Mouse (Mus musculus): ENCODE measurements around the gene Nup188. TPM values are rescaled to one million over a fixed set of nuclear protein-coding genes. Genes with fewer than 3 reads are reported as not detected.

The Nup188 gene
- polyA plus RNA-seq (2014; fragmentation: Illumina TruSeq; extraction: RNeasy Lipid Tissue Mini Kit (QIAGEN cat#74804); ENCODE audit: low read depth, low replicate concordance): 15.6 TPM

DNA sequence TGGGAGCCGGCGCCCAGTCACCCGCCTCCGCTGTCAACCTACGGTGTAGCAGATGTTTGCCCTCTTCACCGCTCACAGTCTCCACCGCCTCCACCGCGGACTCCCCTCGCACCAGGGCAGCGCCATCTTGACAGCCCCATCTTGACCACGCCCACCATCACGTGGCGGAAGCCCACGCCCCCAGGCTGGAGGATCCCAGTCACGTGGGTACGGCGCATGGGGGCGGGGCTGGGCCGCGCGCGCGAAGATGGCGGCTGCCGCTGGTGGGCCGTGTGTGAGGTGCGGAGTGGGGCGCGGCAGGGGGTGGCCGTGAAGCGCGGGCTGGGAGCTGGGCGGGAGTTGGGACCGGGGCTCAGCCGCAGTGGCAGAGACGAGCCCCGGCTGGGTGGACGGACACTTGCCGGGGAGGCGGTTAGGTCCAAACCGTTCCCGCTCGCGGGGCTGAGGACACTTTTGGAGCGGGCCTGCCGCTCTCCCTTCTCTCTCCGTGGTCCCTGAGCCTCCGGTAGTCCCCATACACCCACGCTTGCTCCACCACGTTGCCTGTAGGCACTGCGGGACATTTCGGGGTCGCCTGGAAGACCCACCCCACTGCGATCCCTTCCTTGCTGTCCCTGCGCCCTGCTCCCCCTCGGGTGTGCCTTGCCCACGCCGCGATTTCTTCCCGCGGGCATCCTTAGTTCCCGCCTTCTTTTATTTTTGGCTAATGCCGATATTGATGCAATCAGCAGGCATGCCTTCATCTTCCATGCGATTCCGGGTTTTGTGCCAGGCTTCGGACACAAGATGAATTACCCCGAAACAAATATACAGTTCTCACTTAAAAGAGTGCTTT, at the start of gene Nup188, which contains the start of gene Dolk:
Gene Nup188, plus strand, starts transcription at position 206 of the 835 bp plus-strand sequence.
Gene Dolk, minus strand, starts transcription at position 143 of the 835 bp plus-strand sequence.

DNA sequence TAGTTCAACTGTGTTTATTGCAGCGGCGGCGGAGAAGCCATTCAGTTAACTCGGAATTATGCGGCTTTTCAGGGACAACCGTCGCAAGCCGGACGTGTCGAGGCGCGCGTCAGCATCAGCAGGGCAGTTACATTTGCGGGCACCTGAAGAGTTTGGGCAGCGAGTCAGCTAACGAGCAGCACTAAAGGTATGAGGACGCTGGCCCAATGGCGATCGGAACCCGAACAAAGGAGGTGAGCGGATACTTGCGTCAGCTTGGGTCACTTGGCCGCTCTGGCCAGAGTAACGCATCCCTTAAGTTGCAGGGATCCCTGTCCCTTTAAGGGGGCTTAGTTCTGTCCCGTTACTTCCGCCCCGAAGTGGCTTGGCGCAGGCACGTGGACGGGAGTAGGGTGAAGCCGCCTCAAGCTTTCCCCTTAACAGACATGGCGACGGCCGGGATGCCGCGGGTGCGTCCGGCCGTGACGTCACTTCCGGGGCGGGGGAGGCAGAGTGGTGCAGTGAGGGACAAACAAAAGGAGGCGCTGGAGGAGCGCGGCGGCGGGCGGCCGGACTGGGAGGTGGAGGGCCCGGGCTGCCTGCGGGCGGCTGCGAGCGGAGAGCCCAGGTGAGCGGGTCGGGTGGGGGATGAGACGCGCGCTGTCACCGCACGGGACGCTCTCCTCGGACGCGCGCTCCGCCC, 48.9 kb upstream of the Nup188 start, which contains the start of gene Lrrc8a:
Gene Lrrc8a, plus strand, starts transcription at position 517 of the 682 bp plus-strand sequence.

DNA sequence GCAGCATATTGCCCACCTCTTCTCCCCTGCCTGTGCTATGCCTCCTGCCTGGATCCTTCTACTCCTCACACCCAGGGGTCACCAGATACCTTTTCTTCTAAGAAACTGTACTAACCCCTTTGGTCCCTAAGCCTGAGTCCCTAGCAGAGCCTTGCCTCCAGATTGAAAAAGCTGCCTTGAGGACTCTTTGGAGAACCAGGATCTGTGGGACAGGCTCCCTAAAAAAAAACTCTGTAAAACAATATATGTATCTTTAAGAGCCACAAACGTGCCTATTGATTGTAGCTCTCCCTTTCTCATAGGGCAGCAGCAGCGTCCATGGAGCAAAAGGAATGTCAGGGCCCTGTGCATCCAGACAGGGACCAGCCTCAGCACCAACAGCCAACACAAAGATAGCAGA, 45.9 kb upstream of the Nup188 start, which contains the start of gene Gm28035:
Gene Gm28035, plus strand, starts transcription at position 301 of the 400 bp plus-strand sequence.

DNA sequence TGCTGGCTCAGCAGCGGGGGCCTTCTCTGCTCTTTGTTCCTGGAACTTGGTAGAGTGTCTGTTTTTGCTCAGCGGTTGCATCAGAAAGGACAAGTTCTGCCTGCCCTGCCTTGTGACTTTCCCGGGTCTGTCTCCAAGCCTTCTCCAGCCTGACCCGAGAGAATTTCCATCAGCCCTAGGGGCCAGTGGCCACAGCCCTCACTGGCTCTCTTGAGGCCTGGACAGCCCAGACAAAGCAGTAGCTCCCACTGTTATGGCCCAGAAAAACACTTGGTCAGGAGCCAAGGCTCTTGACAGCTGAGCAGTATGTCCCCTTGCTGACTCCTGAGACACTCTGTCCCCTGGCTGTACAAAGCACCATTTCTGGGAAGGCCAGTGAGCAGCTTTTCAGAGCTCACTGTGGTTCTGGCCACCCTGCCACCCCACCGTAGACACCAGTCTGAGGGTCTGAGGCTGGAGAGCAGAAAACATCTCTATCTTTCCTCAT, 20.4 kb upstream of the Nup188 start, which contains the start of gene Phyhd1:
Gene Phyhd1, plus strand, starts transcription at position 437 of the 487 bp plus-strand sequence.

DNA sequence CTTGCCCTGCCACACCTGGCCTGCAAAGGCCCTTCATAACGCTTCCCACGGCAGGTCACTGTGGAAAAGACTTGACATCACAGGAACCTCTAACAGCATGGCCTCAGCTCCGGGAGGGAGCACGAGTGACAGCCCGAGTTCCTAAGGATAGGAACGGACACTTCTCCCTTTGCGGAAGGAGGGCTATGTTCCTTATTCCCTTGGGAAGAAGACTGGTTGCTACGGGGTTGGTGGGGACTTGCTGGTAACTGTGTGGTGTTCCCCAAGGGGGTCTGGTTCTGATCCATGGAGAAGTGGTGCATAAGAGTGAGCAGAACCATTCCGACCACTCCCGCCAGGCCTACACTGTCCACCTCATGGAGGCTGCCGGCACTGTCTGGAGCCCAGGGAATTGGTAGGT, 5.5 kb upstream of the Nup188 start, which contains the start of gene Gm28038:
Gene Gm28038, plus strand, starts transcription at position 301 of the 400 bp plus-strand sequence.

DNA sequence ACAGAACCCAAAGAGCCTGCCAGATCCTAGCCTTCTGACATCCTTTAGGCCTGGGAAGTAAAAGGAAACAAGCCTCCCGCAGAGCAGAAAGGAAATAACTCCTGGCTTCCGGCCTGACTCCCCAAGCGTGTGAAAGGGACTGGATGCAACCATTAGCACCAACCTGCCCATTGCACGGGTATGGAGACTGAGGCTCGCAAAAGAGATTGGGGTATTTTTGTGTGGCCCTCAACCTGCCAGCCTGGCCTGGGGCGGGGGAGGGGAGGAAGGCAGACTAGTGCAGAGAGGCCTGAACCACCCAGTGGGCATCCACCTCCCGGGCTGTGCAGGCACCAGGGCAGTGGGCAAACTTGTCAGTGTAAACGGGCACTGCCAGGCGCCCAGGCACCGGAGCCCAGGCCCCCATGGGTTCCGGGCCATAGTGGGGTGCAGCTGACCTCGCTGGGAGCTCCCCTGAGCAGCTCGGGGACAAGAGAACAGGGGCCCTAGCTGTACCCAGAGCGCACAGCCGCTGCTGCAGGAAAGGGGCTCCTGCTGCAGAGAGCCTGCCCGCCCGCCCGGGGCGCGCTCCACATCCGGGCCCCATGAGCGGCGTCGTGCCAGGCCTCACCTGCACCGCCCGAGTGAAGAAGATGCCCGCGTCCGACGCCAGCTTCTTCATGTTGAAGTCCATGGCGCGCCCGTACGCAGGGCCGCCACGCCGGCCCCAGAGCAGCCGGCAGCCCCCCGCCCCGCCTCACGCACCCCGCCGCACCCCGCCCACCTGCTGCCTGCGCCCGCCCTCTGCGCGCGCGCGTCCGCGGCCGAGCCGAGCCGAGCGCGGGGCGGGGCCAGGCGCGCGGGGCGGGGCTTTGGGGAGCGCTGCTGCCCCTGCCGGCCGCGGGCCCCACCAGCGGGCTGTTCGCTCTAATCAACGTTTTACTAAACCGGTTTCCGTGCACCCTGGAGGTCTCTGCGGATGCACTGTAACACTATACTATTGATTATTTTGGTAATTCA, 72.6 kb downstream of the Nup188 start, which contains the start of gene Sh3glb2:
Gene Sh3glb2, minus strand, starts transcription at position 805 of the 999 bp plus-strand sequence.

DNA sequence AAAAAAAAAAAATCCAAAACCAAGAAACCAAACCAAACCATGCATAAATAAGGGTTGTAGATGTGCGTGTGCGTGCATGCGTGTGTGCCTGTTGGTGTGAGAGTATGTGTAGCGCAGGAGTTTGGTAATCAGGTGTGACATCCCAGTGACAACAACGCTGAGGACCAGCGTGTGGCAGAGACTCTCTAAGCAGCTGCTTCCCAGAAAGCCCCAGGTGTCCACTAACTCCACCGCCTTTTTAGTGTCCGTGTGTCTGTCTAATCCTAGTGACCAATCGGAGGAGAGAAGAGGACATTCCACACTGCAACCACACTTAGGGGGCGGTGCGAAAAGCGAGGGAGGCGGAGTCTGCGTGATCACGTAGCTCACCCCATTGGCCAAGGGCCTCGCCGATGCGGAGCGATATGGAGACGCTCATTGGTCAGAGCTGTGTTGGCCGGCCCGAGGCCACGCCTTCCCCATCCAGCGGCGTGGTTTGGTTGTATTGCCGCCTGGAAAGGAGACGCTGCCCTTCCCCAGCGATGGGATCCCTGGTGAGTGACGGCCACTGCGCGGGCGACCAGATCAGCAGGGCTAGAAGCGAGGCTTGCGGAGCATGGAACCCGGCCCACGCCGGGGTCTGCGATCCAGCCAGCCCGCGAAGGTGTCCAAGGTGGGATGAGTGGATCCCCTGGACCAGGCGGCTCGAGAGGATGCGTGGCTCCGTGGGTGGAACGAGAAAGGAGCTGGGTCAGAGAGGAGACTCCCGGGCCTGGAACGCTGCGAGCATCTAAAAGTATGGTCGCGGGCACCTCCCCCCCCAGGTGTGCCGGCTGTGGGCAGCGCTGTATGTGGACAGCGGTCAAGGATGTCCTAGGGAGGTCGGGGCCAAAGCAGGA, 77.8 kb downstream of the Nup188 start, which contains the start of gene Miga2:
Gene Miga2, plus strand, starts transcription at position 461 of the 878 bp plus-strand sequence.

DNA sequence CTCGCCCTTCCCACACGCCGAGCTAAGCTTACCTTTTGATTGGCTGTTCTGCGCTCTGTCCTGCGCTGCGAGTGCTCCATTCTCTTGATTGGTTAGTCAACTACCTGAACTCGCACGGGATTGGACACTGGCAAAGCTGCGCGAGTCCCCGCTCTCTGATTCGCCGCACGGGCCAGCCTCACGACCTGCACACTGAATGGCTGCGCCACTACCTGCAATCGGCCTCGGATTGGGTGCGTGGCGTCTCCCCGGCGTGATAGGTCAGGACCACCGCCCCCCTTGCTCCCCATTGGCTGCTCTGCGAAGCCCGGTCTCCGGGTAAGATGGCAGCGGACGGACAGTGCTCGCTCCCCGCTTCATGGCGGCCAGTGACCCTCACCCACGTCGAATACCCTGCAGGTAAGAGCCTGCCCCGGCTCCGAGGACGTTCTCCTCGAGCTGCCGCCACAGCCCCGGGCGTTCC, 105.9 kb downstream of the Nup188 start, which contains the start of gene Dolpp1:
Gene Dolpp1, plus strand, starts transcription at position 141 of the 463 bp plus-strand sequence.

Other genes with a start within 250 kb of the Nup188 start
- gene Wdr34, start 237.5 kb upstream of the Nup188 start, polyA plus RNA-seq (2014; fragmentation: Illumina TruSeq; extraction: RNeasy Lipid Tissue Mini Kit (QIAGEN cat#74804); ENCODE audit: low read depth, low replicate concordance): 0.41 TPM
- gene Set, start 229.0 kb upstream of the Nup188 start, polyA plus RNA-seq (2014; fragmentation: Illumina TruSeq; extraction: RNeasy Lipid Tissue Mini Kit (QIAGEN cat#74804); ENCODE audit: low read depth, low replicate concordance): 563 TPM
- 0.17 TPM for gene Pkn3, start 208.7 kb upstream of the Nup188 start, polyA plus RNA-seq (2014; fragmentation: Illumina TruSeq; extraction: RNeasy Lipid Tissue Mini Kit (QIAGEN cat#74804); ENCODE audit: low read depth, low replicate concordance)
- 3.4 TPM for gene Zdhhc12, start 192.7 kb upstream of the Nup188 start, polyA plus RNA-seq (2014; fragmentation: Illumina TruSeq; extraction: RNeasy Lipid Tissue Mini Kit (QIAGEN cat#74804); ENCODE audit: low read depth, low replicate concordance)
- 2.3 TPM for gene Zer1, start 161.8 kb upstream of the Nup188 start, polyA plus RNA-seq (2014; fragmentation: Illumina TruSeq; extraction: RNeasy Lipid Tissue Mini Kit (QIAGEN cat#74804); ENCODE audit: low read depth, low replicate concordance)
- gene Tbc1d13, start 152.7 kb upstream of the Nup188 start, polyA plus RNA-seq (2014; fragmentation: Illumina TruSeq; extraction: RNeasy Lipid Tissue Mini Kit (QIAGEN cat#74804); ENCODE audit: low read depth, low replicate concordance): 14.1 TPM
- not detected for gene Endog, start 114.9 kb upstream of the Nup188 start, polyA plus RNA-seq (2014; fragmentation: Illumina TruSeq; extraction: RNeasy Lipid Tissue Mini Kit (QIAGEN cat#74804); ENCODE audit: low read depth, low replicate concordance)
- 1.9 TPM for gene Spout1, start 107.9 kb upstream of the Nup188 start, polyA plus RNA-seq (2014; fragmentation: Illumina TruSeq; extraction: RNeasy Lipid Tissue Mini Kit (QIAGEN cat#74804); ENCODE audit: low read depth, low replicate concordance)
- gene Kyat1, start 80.5 kb upstream of the Nup188 start, polyA plus RNA-seq (2014; fragmentation: Illumina TruSeq; extraction: RNeasy Lipid Tissue Mini Kit (QIAGEN cat#74804); ENCODE audit: low read depth, low replicate concordance): 0.47 TPM
- gene Lrrc8a, start 48.7 kb upstream of the Nup188 start, polyA plus RNA-seq (2014; fragmentation: Illumina TruSeq; extraction: RNeasy Lipid Tissue Mini Kit (QIAGEN cat#74804); ENCODE audit: low read depth, low replicate concordance): 3.6 TPM
- gene Gm28035, start 45.8 kb upstream of the Nup188 start, polyA plus RNA-seq (2014; fragmentation: Illumina TruSeq; extraction: RNeasy Lipid Tissue Mini Kit (QIAGEN cat#74804); ENCODE audit: low read depth, low replicate concordance): not detected
- 1.8 TPM for gene Phyhd1, start 20.2 kb upstream of the Nup188 start, polyA plus RNA-seq (2014; fragmentation: Illumina TruSeq; extraction: RNeasy Lipid Tissue Mini Kit (QIAGEN cat#74804); ENCODE audit: low read depth, low replicate concordance)
- gene Gm28038, start 5.4 kb upstream of the Nup188 start, polyA plus RNA-seq (2014; fragmentation: Illumina TruSeq; extraction: RNeasy Lipid Tissue Mini Kit (QIAGEN cat#74804); ENCODE audit: low read depth, low replicate concordance): not detected
- 11.3 TPM for gene Dolk, start 63 bp upstream of the Nup188 start, polyA plus RNA-seq (2014; fragmentation: Illumina TruSeq; extraction: RNeasy Lipid Tissue Mini Kit (QIAGEN cat#74804); ENCODE audit: low read depth, low replicate concordance)
- gene Sh3glb2, start 72.9 kb downstream of the Nup188 start, polyA plus RNA-seq (2014; fragmentation: Illumina TruSeq; extraction: RNeasy Lipid Tissue Mini Kit (QIAGEN cat#74804); ENCODE audit: low read depth, low replicate concordance): not detected
- gene Miga2, start 77.8 kb downstream of the Nup188 start, polyA plus RNA-seq (2014; fragmentation: Illumina TruSeq; extraction: RNeasy Lipid Tissue Mini Kit (QIAGEN cat#74804); ENCODE audit: low read depth, low replicate concordance): 1.7 TPM
- gene Dolpp1, start 105.9 kb downstream of the Nup188 start, polyA plus RNA-seq (2014; fragmentation: Illumina TruSeq; extraction: RNeasy Lipid Tissue Mini Kit (QIAGEN cat#74804); ENCODE audit: low read depth, low replicate concordance): 1.3 TPM
- gene Crat, start 129.4 kb downstream of the Nup188 start, polyA plus RNA-seq (2014; fragmentation: Illumina TruSeq; extraction: RNeasy Lipid Tissue Mini Kit (QIAGEN cat#74804); ENCODE audit: low read depth, low replicate concordance): 18.5 TPM
- 3.8 TPM for gene Ptpa, start 129.6 kb downstream of the Nup188 start, polyA plus RNA-seq (2014; fragmentation: Illumina TruSeq; extraction: RNeasy Lipid Tissue Mini Kit (QIAGEN cat#74804); ENCODE audit: low read depth, low replicate concordance)
- not detected for gene Ier5l, start 187.8 kb downstream of the Nup188 start, polyA plus RNA-seq (2014; fragmentation: Illumina TruSeq; extraction: RNeasy Lipid Tissue Mini Kit (QIAGEN cat#74804); ENCODE audit: low read depth, low replicate concordance)

Measured in adrenal gland, adult 10 weeks (tissue).